In the genomic region with DNA sequence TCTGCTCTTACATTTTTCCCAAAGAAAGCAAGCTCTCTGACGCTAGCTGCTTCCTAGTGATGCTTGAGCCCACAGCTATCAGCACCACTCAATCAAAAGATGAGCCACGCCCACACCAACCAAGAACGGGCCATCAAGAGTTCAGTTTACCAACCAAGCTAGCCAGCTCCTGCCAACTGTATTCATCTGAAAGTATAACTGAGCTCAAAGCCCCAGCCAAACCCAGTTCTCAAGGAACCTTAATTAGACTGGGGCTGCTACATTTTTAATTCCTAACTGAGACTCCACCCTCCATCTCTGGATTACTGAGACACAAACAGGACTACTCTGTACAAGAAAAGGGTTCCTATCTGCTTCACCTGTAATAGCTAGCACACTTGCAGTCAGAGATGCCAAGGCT, we compare ENCODE assay signal across 10 mouse cellular contexts. TPM values are rescaled to one million over a fixed set of nuclear protein-coding genes. Genes with fewer than 3 reads are reported as not detected.
DNase-seq lines count a peak whose midpoint lies in the region; ATAC-seq and TF ChIP-seq lines count a peak whose summit lies in the region.
"Had no signal": no experiment of that assay in that cellular context is flagged by ENCODE, and none has a peak within 500 bp of the region (broad histone marks: within the 10 kb centered on the region; RNA-seq: fewer than 3 reads in every experiment).

No protein-coding gene starts in this region.

- ATAC-seq in embryonic facial prominence, embryonic 13.5 days (ENCODE audit: insufficient number of reproducible peaks, insufficient read depth, low FRiP score, low TSS enrichment, low read depth) = no peak
- no peak for ATAC-seq in liver, embryonic 15.5 days (ENCODE audit: insufficient read depth)

- no peaks in the 10 kb centered on the region for H3K9me3 ChIP-seq in embryonic facial prominence, embryonic 13.5 days
- H3K9me3 ChIP-seq in liver, embryonic 15.5 days (replicated peaks) = no peaks in the 10 kb centered on the region

- no peak overlapping the region for H3K4me2 ChIP-seq in embryonic facial prominence, embryonic 13.5 days
- peak overlapping the region; percentile 29; the same call in 1 of the 2 replicates for H3K4me2 ChIP-seq in liver, embryonic 15.5 days

- no peak for TF ChIP-seq POLR2A in kidney, adult 2 months (IDR thresholded peaks at IDR 0.05; ENCODE audit: low read depth, low read length)

- no peak for TF ChIP-seq CTCF in kidney, adult 2 months (conservative IDR thresholded peaks at IDR 0.05; ENCODE audit: insufficient read depth, insufficient read length, low read depth, low read length)

- H3K36me3 ChIP-seq in embryonic facial prominence, embryonic 13.5 days = no peaks in the 10 kb centered on the region; the same call in 1 of the 2 replicates
- H3K36me3 ChIP-seq in kidney, adult 2 months (ENCODE audit: control insufficient read depth, insufficient read depth, low read length) = no peaks in the 10 kb centered on the region
- H3K36me3 ChIP-seq in liver, embryonic 15.5 days (replicated peaks) = 0 out of 2 replicates have a peak, but pooled peaks cover 3% of the 10 kb centered on the region

- WGBS in embryonic facial prominence, embryonic 13.5 days = 54% methylated on average over 3 of the region's 3 CpGs
- 29% methylated on average over 3 of the region's 3 CpGs for WGBS in kidney, adult 2 months
- 20% methylated on average over 3 of the region's 3 CpGs for WGBS in liver, embryonic 15.5 days (ENCODE audit: insufficient replicate concordance)

- H3K4me1 ChIP-seq in embryonic facial prominence, embryonic 13.5 days = peaks cover 74% of the 10 kb centered on the region
- peaks cover 57% of the 10 kb centered on the region for H3K4me1 ChIP-seq in kidney, adult 2 months (ENCODE audit: control insufficient read depth, insufficient read depth, low read length)
- peaks cover 52% of the 10 kb centered on the region for H3K4me1 ChIP-seq in liver, embryonic 15.5 days (replicated peaks)

- DNase-seq in kidney, adult 18-20 months = peak; percentile 38
- no peak for DNase-seq in kidney, postnatal 10 days
- DNase-seq in kidney, adult 2 months = peak; percentile 75
- DNase-seq in urinary bladder, postnatal 4 days (ENCODE audit: low spot score in 2 of 2) = no peak
- DNase-seq in gastrocnemius, postnatal 25 days = no peak
- no peak for DNase-seq in frontal cortex, postnatal 36 days (ENCODE audit: low spot score in 2 of 2)
- DNase-seq: cerebellum, adult 11-12 months had no signal

- no peak overlapping the region for H3K4me3 ChIP-seq in embryonic facial prominence, embryonic 13.5 days
- no peak overlapping the region for H3K4me3 ChIP-seq in kidney, adult 2 months (ENCODE audit: insufficient read depth, low read depth, low read length)
- H3K4me3 ChIP-seq in liver, embryonic 15.5 days (replicated peaks) = no peak overlapping the region

- H3K27me3 ChIP-seq in embryonic facial prominence, embryonic 13.5 days = no peaks in the 10 kb centered on the region
- H3K27me3 ChIP-seq in kidney, adult 2 months (replicated peaks; ENCODE audit: control insufficient read depth, insufficient read depth, low read length) = no peaks in the 10 kb centered on the region
- no peaks in the 10 kb centered on the region for H3K27me3 ChIP-seq in liver, embryonic 15.5 days

- H3K9ac ChIP-seq in embryonic facial prominence, embryonic 13.5 days = no peak overlapping the region
- H3K9ac ChIP-seq in liver, embryonic 15.5 days = no peak overlapping the region

- H3K27ac ChIP-seq in embryonic facial prominence, embryonic 13.5 days = peak overlapping the region; percentile 77
- peak overlapping the region; percentile 98 for H3K27ac ChIP-seq in kidney, adult 2 months (ENCODE audit: insufficient read depth, low read depth, low read length)
- H3K27ac ChIP-seq in liver, embryonic 15.5 days (replicated peaks) = peak overlapping the region; percentile 48; the same call in 1 of the 2 replicates

RNA-seq across cellular contexts. Expression of a gene that starts 18.1 kb away (rescaled TPM):
- polyA plus RNA-seq in embryonic facial prominence, embryonic 13.5 days (2015; fragmentation: Nextera tagmentation; extraction: Ambion mirVana) = 144 and 187 TPM in 2 replicates
- polyA plus RNA-seq in kidney, adult 2 months (2012; rRNA removed) = 35.7 and 42.9 TPM in 2 replicates
- polyA plus RNA-seq in liver, embryonic 15.5 days (2015; fragmentation: Nextera tagmentation; extraction: Ambion mirVana) = 2.6 and 3.0 TPM in 2 replicates
- 10 to 100 TPM; 23.4 to 25.1 TPM for total RNA-seq in gastrocnemius, postnatal 25 days (2021)

RNA-seq across cellular contexts. Expression of a gene that starts 20.1 kb away (rescaled TPM):
- 459 and 517 TPM in 2 replicates for polyA plus RNA-seq in embryonic facial prominence, embryonic 13.5 days (2015; fragmentation: Nextera tagmentation; extraction: Ambion mirVana)
- 100 and 157 TPM in 2 replicates for polyA plus RNA-seq in kidney, adult 2 months (2012; rRNA removed)
- 228 and 290 TPM in 2 replicates for polyA plus RNA-seq in liver, embryonic 15.5 days (2015; fragmentation: Nextera tagmentation; extraction: Ambion mirVana)
- 100 to 1,000 TPM; 423 to 444 TPM for total RNA-seq in gastrocnemius, postnatal 25 days (2021)

RNA-seq across cellular contexts. Expression of a gene that starts 35.5 kb away (rescaled TPM):
- polyA plus RNA-seq in embryonic facial prominence, embryonic 13.5 days (2015; fragmentation: Nextera tagmentation; extraction: Ambion mirVana) = 0.22 and 0.51 TPM in 2 replicates
- not detected in 2 replicates for polyA plus RNA-seq in kidney, adult 2 months (2012; rRNA removed)
- not detected in 2 replicates for polyA plus RNA-seq in liver, embryonic 15.5 days (2015; fragmentation: Nextera tagmentation; extraction: Ambion mirVana)
- not detected for total RNA-seq in gastrocnemius, postnatal 25 days (2021)
- polyA plus RNA-seq: heart, postnatal 0 days had no signal

Comparison
In these comparisons a context has a peak if more than half of its experiments do, and no peak if none do; other contexts are left out.
1. DNase-seq: peak in kidney, adult 18-20 months (single experiment) and kidney, adult 2 months (single experiment); none in kidney, postnatal 10 days (single experiment), urinary bladder, postnatal 4 days (0 of 2), gastrocnemius, postnatal 25 days (single experiment) and frontal cortex, postnatal 36 days (0 of 2).
2. H3K27ac ChIP-seq: peak in every context shown above with its lines; median percentile 98 in kidney, adult 2 months; 77 in embryonic facial prominence, embryonic 13.5 days; 48 in liver, embryonic 15.5 days.